Mouse (Mus musculus) forebrain, embryonic 16.5 days (tissue): Measurements from ENCODE around the gene Snx6. TPM values are rescaled to one million over a fixed set of nuclear protein-coding genes. Genes with fewer than 3 reads are reported as not detected.
"Not testable (repeated sequence)": the region's sequence is repeated elsewhere in the genome, so short reads cannot be mapped to it uniquely, and the experiment has no call there.

Experiments used
- ATAC-seq: fragments of 200-750 bp; cut with Nextera tagmentation; 2 replicates; pipeline ENCODE4 v1.8.0; 2017; ENCODE audit warnings: mild to moderate bottlenecking, moderate library complexity
- H3K27ac ChIP-seq: fragments of 300-500 bp; sonication (generic); 2 replicates; pipeline ENCODE4 v1.5.1; 2014; ENCODE audit warnings: low read length, control low read depth
- H3K27me3 ChIP-seq: fragments of 300-500 bp; sonication (generic); replicated peaks from 2 replicates; pipeline ENCODE4 v1.6.1; 2014; ENCODE audit warnings: low read length; ENCODE audit not compliant: control insufficient read depth, insufficient read depth
- H3K36me3 ChIP-seq: fragments of 300-500 bp; sonication (generic); 2 replicates; pipeline ENCODE4 v1.6.1; 2014; ENCODE audit not compliant: control insufficient read depth, insufficient read depth
- H3K4me1 ChIP-seq: fragments of 300-500 bp; sonication (generic); replicated peaks from 2 replicates; pipeline ENCODE4 v1.6.1; 2014; ENCODE audit warnings: low read length; ENCODE audit not compliant: control insufficient read depth, insufficient read depth
- H3K4me2 ChIP-seq: fragments of 300-500 bp; sonication (generic); 2 replicates; pipeline ENCODE4 v1.6.1; 2014; ENCODE audit warnings: mild to moderate bottlenecking, low read length, control low read depth
- H3K4me3 ChIP-seq: fragments of 300-500 bp; sonication (generic); replicated peaks from 2 replicates; pipeline ENCODE4 v1.5.1; 2014; ENCODE audit warnings: mild to moderate bottlenecking, low read length, control low read depth
- H3K9ac ChIP-seq: fragments of 300-500 bp; sonication (generic); replicated peaks from 2 replicates; pipeline ENCODE4 v1.6.1; 2014; ENCODE audit warnings: low read depth, low read length, control low read depth
- H3K9me3 ChIP-seq: fragments of 300-500 bp; sonication (generic); 2 replicates; pipeline ENCODE4 v1.6.1; 2016; ENCODE audit warnings: low read length; ENCODE audit not compliant: control insufficient read depth
- WGBS: fragments of 180-500 bp; shearing (Covaris S2); extraction: QIAGEN DNeasy Blood & Tissue Kit; methylation state at CpG from one replicate; pipeline ENCODE4 v1.1.7; 2014; 5-methylcytosine and 5-hydroxymethylcytosine counted together
- polyA plus RNA-seq: library from polyadenylated mRNA; unstranded; fragments of >200 nt; fragmentation: Nextera tagmentation; extraction: Ambion mirVana; gene quantifications from 2 replicates; pipeline ENCODE4 v1.2.1, GENCODE M21; 2015

The Snx6 gene
- polyA plus RNA-seq, 1 experiment from 2014 or later: 147 TPM

GRCm38 (mm10) chr12:54713822-54714626 is 81.5 kb downstream of the Snx6 start:
- H3K9me3 ChIP-seq, H3K9ac ChIP-seq, H3K36me3 ChIP-seq, H3K4me2 ChIP-seq, H3K27ac ChIP-seq, H3K4me3 ChIP-seq, H3K27me3 ChIP-seq, H3K4me1 ChIP-seq: not testable (repeated sequence)
- ATAC-seq: peak; percentile 53
- 0% methylated on average over 4 of the region's 48 CpGs for WGBS

- H3K4me2 ChIP-seq: peak overlapping the region; percentile 23; the same call in 1 of the 2 replicates
- WGBS: 3% methylated on average over 3 of the region's 8 CpGs
- H3K4me1 ChIP-seq, H3K9ac ChIP-seq, H3K4me3 ChIP-seq, H3K9me3 ChIP-seq, H3K27me3 ChIP-seq, H3K27ac ChIP-seq, H3K36me3 ChIP-seq: not testable (repeated sequence)
- ATAC-seq: peak; percentile 88
These were observed 85.0 kb downstream of the Snx6 start for GRCm38 (mm10) chr12:54710494-54710879.

- not testable (repeated sequence) for H3K27me3 ChIP-seq, H3K4me1 ChIP-seq, H3K9ac ChIP-seq, H3K9me3 ChIP-seq, H3K4me2 ChIP-seq, H3K27ac ChIP-seq, H3K36me3 ChIP-seq
- H3K4me3 ChIP-seq: peak overlapping the region; percentile 19; the same call in 1 of the 2 replicates
- ATAC-seq: peak; percentile 58
- 0% methylated on average over 9 of the region's 44 CpGs for WGBS
These were observed 85.6 kb downstream of the Snx6 start for GRCm38 (mm10) chr12:54709691-54710493.

GRCm38 (mm10) chr12:54699394-54699793 is 96.1 kb downstream of the Snx6 start:
- Histone ChIP-seq H3K27me3 (no peaks in the 10 kb centered on the region), H3K9ac (no peak overlapping the region), H3K4me2 (no peak overlapping the region), H3K27ac (no peak overlapping the region), H3K36me3 (no peaks in the 10 kb centered on the region), H3K4me1 (peaks cover 6% of the 10 kb centered on the region), H3K9me3 (no peaks in the 10 kb centered on the region), H3K4me3 (no peak overlapping the region)
- no peak for ATAC-seq
- 73% methylated on average over 7 of the region's 7 CpGs for WGBS

GRCm38 (mm10) chr12:54697791-54698250 is 97.7 kb downstream of the Snx6 start:
- Histone ChIP-seq H3K27ac (0 out of 2 replicates have a peak overlapping the region, but pooled peaks have one; percentile 8), H3K4me2 (no peak overlapping the region)
- WGBS: 52% methylated on average over 6 of the region's 6 CpGs

GRCm38 (mm10) chr12:54697003-54697597 is 98.4 kb downstream of the Snx6 start:
- no peaks in the 10 kb centered on the region for H3K9me3 ChIP-seq
- no peak overlapping the region for H3K4me2 ChIP-seq
- H3K4me1 ChIP-seq: peaks cover 14% of the 10 kb centered on the region
- no peaks in the 10 kb centered on the region for H3K27me3 ChIP-seq
- WGBS: 8% methylated on average over 7 of the region's 7 CpGs
- no peak overlapping the region for H3K27ac ChIP-seq
- no peak overlapping the region for H3K9ac ChIP-seq
- no peak for ATAC-seq
- no peak overlapping the region for H3K4me3 ChIP-seq
- peaks cover 3% of the 10 kb centered on the region; the same call in 1 of the 2 replicates for H3K36me3 ChIP-seq

More at GRCm38 (mm10) chr12:54697791-54698250, 97.7 kb downstream of the Snx6 start:
- no peak overlapping the region for H3K9ac ChIP-seq
- no peaks in the 10 kb centered on the region for H3K9me3 ChIP-seq
- H3K27me3 ChIP-seq: no peaks in the 10 kb centered on the region
- no peak overlapping the region for H3K4me3 ChIP-seq
- peaks cover 14% of the 10 kb centered on the region for H3K4me1 ChIP-seq
- H3K36me3 ChIP-seq: no peaks in the 10 kb centered on the region; the same call in 1 of the 2 replicates
- no peak for ATAC-seq

Other genes starting within 250 kb of the Snx6 start
- gene Sptssa, start 139.1 kb downstream of the Snx6 start, polyA plus RNA-seq: 169 and 183 TPM in 2 replicates
- 80.3 and 85.6 TPM in 2 replicates for gene Eapp, start 99.8 kb downstream of the Snx6 start, polyA plus RNA-seq
- 327 and 356 TPM in 2 replicates for gene Cfl2, start 67.2 kb upstream of the Snx6 start, polyA plus RNA-seq
- gene Gm20403, start 190.8 kb upstream of the Snx6 start, polyA plus RNA-seq: not detected in 2 replicates
- 12.1 and 18.0 TPM in 2 replicates for gene Baz1a, start 218.6 kb upstream of the Snx6 start, polyA plus RNA-seq